7 mouse cellular contexts compared by ENCODE assay signal in the genomic region with DNA sequence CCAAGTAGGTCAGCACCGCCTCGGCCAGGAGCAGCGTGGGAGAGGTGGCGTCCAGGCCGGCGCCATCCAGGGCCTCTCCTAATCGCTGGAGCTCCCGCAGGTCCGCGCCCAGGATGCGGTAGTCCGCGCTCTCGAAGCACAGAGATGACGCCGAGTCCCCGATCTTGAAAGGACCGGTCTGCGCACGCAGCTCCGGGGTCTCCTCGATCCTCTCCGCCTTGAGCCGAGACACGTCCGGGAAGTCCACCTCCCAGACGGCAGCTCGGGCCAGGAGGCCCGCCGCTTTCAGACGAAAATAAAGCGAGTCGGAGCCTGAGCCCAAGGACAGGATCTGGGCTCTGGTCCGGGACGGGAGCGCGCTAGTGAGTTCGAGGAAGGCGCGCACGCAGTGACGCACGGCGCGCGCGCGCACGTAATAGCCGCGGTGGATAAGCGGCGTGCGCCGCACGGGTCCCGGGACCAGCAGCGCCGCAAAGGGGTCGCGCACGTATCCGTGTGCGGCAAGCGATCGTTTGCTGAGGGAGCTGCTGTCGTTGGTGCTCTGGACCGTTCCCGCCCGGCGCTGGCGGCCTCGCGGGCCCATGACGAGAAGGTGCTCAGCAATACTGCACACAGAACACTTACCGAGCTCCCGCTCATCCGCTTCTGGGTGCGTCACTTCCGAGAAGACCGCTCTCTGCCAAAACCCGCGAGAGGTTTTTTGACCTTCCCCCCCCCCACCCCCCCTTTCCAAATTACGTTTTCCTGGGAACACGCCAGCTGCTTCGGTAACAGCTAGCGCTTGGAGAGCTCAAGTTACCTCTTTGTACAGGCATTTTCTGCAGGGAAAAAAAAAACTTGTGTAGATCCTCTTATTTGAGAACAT. TPM values are rescaled to one million over a fixed set of nuclear protein-coding genes. Genes with fewer than 3 reads are reported as not detected.
DNase-seq lines count a peak whose midpoint lies in the region; ATAC-seq lines count a peak whose summit lies in the region.

Gene Adal, plus strand, starts transcription at position 411 of the 865 bp plus-strand sequence.
Gene Lcmt2, minus strand, starts transcription at position 636 of the 865 bp plus-strand sequence.

- H3K4me3 ChIP-seq in intestine, embryonic 16.5 days (ENCODE audit: low read length), result peak within 1 kb of the TSS; percentile 73
- peak within 1 kb of the TSS; percentile 67 for H3K4me3 ChIP-seq in midbrain, embryonic 11.5 days (ENCODE audit: low read depth, low read length)

- H3K4me1 ChIP-seq in intestine, embryonic 16.5 days (ENCODE audit: control insufficient read depth, insufficient read depth, low read length), result peaks cover 15% of the 10 kb centered on the region
- H3K4me1 ChIP-seq in midbrain, embryonic 11.5 days (ENCODE audit: control insufficient read depth, insufficient read depth, low read length), result peaks cover 17% of the 10 kb centered on the region

- H3K9me3 ChIP-seq in intestine, embryonic 16.5 days (ENCODE audit: control insufficient read depth, low read length), result no peaks in the 10 kb centered on the region
- H3K9me3 ChIP-seq in midbrain, embryonic 11.5 days (ENCODE audit: control insufficient read depth, low read length), result peaks cover 6% of the 10 kb centered on the region; the same call in 1 of the 2 replicates

- peak within 1 kb of the TSS; percentile 88 for H3K4me2 ChIP-seq in intestine, embryonic 16.5 days (ENCODE audit: low read depth, low read length)
- peak within 1 kb of the TSS; percentile 95 for H3K4me2 ChIP-seq in midbrain, embryonic 11.5 days

- peak within 1 kb of the TSS; percentile 99 for H3K27ac ChIP-seq in intestine, embryonic 16.5 days (ENCODE audit: low read length)
- peak within 1 kb of the TSS; percentile 96 for H3K27ac ChIP-seq in midbrain, embryonic 11.5 days (ENCODE audit: low read depth, low read length)

- peak within 1 kb of the TSS; percentile 95 for H3K9ac ChIP-seq in intestine, embryonic 16.5 days (ENCODE audit: low read depth, low read length)
- peak within 1 kb of the TSS; percentile 85 for H3K9ac ChIP-seq in midbrain, embryonic 11.5 days (ENCODE audit: low read length)

- intact Hi-C loops in left cerebral cortex, postnatal 36 days (cut with DNase I), result no loop called here

- WGBS in intestine, embryonic 16.5 days, result under 1% methylated on average over 87 of the region's 87 CpGs
- 1% methylated on average over 87 of the region's 87 CpGs for WGBS in midbrain, embryonic 11.5 days

- peak; percentile 97 for ATAC-seq in intestine, embryonic 16.5 days
- peak; percentile 95 for ATAC-seq in midbrain, embryonic 11.5 days (ENCODE audit: low FRiP score)

- peak; percentile 96 for DNase-seq in adrenal gland, adult 2 months
- DNase-seq in embryo, embryonic 11.5 days (ENCODE audit: low read depth, low spot score), result peak; percentile 81
- DNase-seq in gastrocnemius, postnatal 4 days (ENCODE audit: low spot score in 2 of 2), result peak; percentile 79 to 89
- DNase-seq in left cerebral cortex, postnatal 36 days (ENCODE audit: low spot score in 2 of 2), result peak; percentile 94 to 95
- DNase-seq in midbrain, embryonic 11.5 days (ENCODE audit: low spot score, missing footprints), result peak; percentile 100
- peak; percentile 92 for DNase-seq in skeletal muscle tissue, adult 2 months (ENCODE audit: low read depth, low spot score)

- no peaks in the 10 kb centered on the region for H3K27me3 ChIP-seq in intestine, embryonic 16.5 days (replicated peaks; ENCODE audit: control insufficient read depth, insufficient read depth, low read length)
- H3K27me3 ChIP-seq in midbrain, embryonic 11.5 days (ENCODE audit: control insufficient read depth, insufficient read depth, low read length), result no peaks in the 10 kb centered on the region

- peaks cover 6% of the 10 kb centered on the region for H3K36me3 ChIP-seq in intestine, embryonic 16.5 days (ENCODE audit: control insufficient read depth, insufficient read depth, low read length)
- H3K36me3 ChIP-seq in midbrain, embryonic 11.5 days (ENCODE audit: control insufficient read depth, insufficient read depth, low read length), result peaks cover 13% of the 10 kb centered on the region

RNA-seq across cellular contexts. Expression of gene Adal, which starts in this region (rescaled TPM):
- 10 to 100 TPM; 19.1 to 20.6 TPM for total RNA-seq in adrenal gland, adult 2 months (2021)
- polyA plus RNA-seq in adrenal gland, adult 2 months (2012; rRNA removed), result 11.7 and 12.8 TPM in 2 replicates
- 10 to 100 TPM; 12.8 to 13.7 TPM for total RNA-seq in gastrocnemius, postnatal 4 days (2021)
- 16.7 and 17.4 TPM in 2 replicates for polyA plus RNA-seq in intestine, embryonic 16.5 days (2015; fragmentation: Nextera tagmentation; extraction: Ambion mirVana)
- 10 to 100 TPM; 16.6 to 19.9 TPM for total RNA-seq in left cerebral cortex, postnatal 36 days (2021)
- polyA plus RNA-seq in midbrain, embryonic 11.5 days (2014; fragmentation: Nextera tagmentation; extraction: Ambion mirVana), result 35.4 and 35.7 TPM in 2 replicates

RNA-seq across cellular contexts. Expression of gene Lcmt2, which starts in this region (rescaled TPM):
- total RNA-seq in adrenal gland, adult 2 months (2021), result 10 to 100 TPM in 1 of 2 experiments, 1 to 10 TPM in 1; 7.0 to 11.8 TPM
- polyA plus RNA-seq in adrenal gland, adult 2 months (2012; rRNA removed), result 17.9 and 18.1 TPM in 2 replicates
- total RNA-seq in gastrocnemius, postnatal 4 days (2021), result 1 to 10 TPM; 5.6 to 6.4 TPM
- 19.3 and 19.8 TPM in 2 replicates for polyA plus RNA-seq in intestine, embryonic 16.5 days (2015; fragmentation: Nextera tagmentation; extraction: Ambion mirVana)
- 1 to 10 TPM; 7.0 to 9.4 TPM for total RNA-seq in left cerebral cortex, postnatal 36 days (2021)
- polyA plus RNA-seq in midbrain, embryonic 11.5 days (2014; fragmentation: Nextera tagmentation; extraction: Ambion mirVana), result 20.6 and 21.0 TPM in 2 replicates

Comparison
In these comparisons a context has a peak if more than half of its experiments do, and no peak if none do; other contexts are left out.
1. Peak in every context shown above with its lines: DNase-seq, ATAC-seq, H3K4me3 ChIP-seq and H3K27ac ChIP-seq.